Mouse (Mus musculus) heart, embryonic 16.5 days (tissue): ENCODE measurements at regions not wholly inside any gene's neighbourhood (a gene's known extent, or its start where the extent isn't known, plus 50 kb on each side); places are given as distances from the start of the nearest gene placed in this dataset.

ENCODE experiments used
- ATAC-seq: fragments of 200-750 bp; cut with Nextera tagmentation; replicated peaks from 2 replicates; pipeline ENCODE4 v1.8.0; 2017; ENCODE audit warnings: moderate number of reproducible peaks; ENCODE audit not compliant: insufficient read depth, low FRiP score; ENCODE audit errors: extremely low read depth
- H3K27ac ChIP-seq: fragments of 300-500 bp; sonication (generic); 2 replicates; pipeline ENCODE4 v1.5.1; 2014; ENCODE audit warnings: mild to moderate bottlenecking, low read length, control low read depth, moderate library complexity
- H3K27me3 ChIP-seq: fragments of 300-500 bp; sonication (generic); 2 replicates; pipeline ENCODE4 v1.6.1; 2014; ENCODE audit warnings: low read length, mixed read lengths; ENCODE audit not compliant: control insufficient read depth, insufficient read depth
- H3K36me3 ChIP-seq: fragments of 300-500 bp; sonication (generic); 2 replicates; pipeline ENCODE4 v1.6.1; 2014; ENCODE audit not compliant: control insufficient read depth, insufficient read depth
- H3K4me1 ChIP-seq: fragments of 300-500 bp; sonication (generic); 2 replicates; pipeline ENCODE4 v1.6.1; 2014; ENCODE audit warnings: low read length, mixed read lengths; ENCODE audit not compliant: control insufficient read depth, insufficient read depth
- H3K4me2 ChIP-seq: fragments of 300-500 bp; sonication (generic); 2 replicates; pipeline ENCODE4 v1.6.1; 2014; ENCODE audit warnings: low read depth, mild to moderate bottlenecking, control low read depth, low read length
- H3K4me3 ChIP-seq: fragments of 300-500 bp; sonication (generic); 2 replicates; pipeline ENCODE4 v1.5.1; 2014; ENCODE audit warnings: mild to moderate bottlenecking, control low read depth, low read length
- H3K9ac ChIP-seq: fragments of 300-500 bp; sonication (generic); 2 replicates; pipeline ENCODE4 v1.6.1; 2014; ENCODE audit warnings: low read length, control low read depth
- H3K9me3 ChIP-seq: fragments of 300-500 bp; sonication (generic); replicated peaks from 2 replicates; pipeline ENCODE4 v1.6.1; 2016; ENCODE audit warnings: low read length; ENCODE audit not compliant: control insufficient read depth
- WGBS: fragments of 180-500 bp; shearing (Covaris S2); extraction: QIAGEN DNeasy Blood & Tissue Kit; methylation state at CpG from one replicate; pipeline ENCODE4 v1.1.7; 2014; 5-methylcytosine and 5-hydroxymethylcytosine counted together

- Histone ChIP-seq H3K9ac (peak overlapping the region; percentile 48; the same call in 1 of the 2 replicates), H3K36me3 (no peaks in the 10 kb centered on the region), H3K4me3 (peak overlapping the region; percentile 46), H3K4me1 (peaks cover 8% of the 10 kb centered on the region), H3K27me3 (0 out of 2 replicates have a peak, but pooled peaks cover 2% of the 10 kb centered on the region), H3K4me2 (peak overlapping the region; percentile 65), H3K9me3 (no peaks in the 10 kb centered on the region), H3K27ac (peak overlapping the region; percentile 55)
- ATAC-seq = peak; percentile 45; the same call in 1 of the 2 replicates
- 16% methylated on average over 19 of the region's 19 CpGs for WGBS
Measured at GRCm38 (mm10) chr1:51697265-51698192, 218.3 kb downstream of the Myo1b start.

- no peaks in the 10 kb centered on the region for H3K9me3 ChIP-seq
- no peaks in the 10 kb centered on the region for H3K36me3 ChIP-seq
- no peak overlapping the region for H3K27ac ChIP-seq
- 0 out of 2 replicates have a peak, but pooled peaks cover 2% of the 10 kb centered on the region for H3K27me3 ChIP-seq
- WGBS = 70% methylated on average over 2 of the region's 2 CpGs
- H3K4me1 ChIP-seq = peaks cover 8% of the 10 kb centered on the region
- H3K9ac ChIP-seq = no peak overlapping the region
- H3K4me2 ChIP-seq = no peak overlapping the region
- H3K4me3 ChIP-seq = no peak overlapping the region
- no peak for ATAC-seq
Measured at GRCm38 (mm10) chr1:51696471-51696870, 218.2 kb upstream of the Nabp1 start.

- H3K9ac ChIP-seq = no peak overlapping the region
- WGBS = 90% methylated on average over 10 of the region's 10 CpGs
- no peaks in the 10 kb centered on the region for H3K27me3 ChIP-seq
- H3K4me3 ChIP-seq = no peak overlapping the region
- peaks cover 3% of the 10 kb centered on the region; the same call in 1 of the 2 replicates for H3K4me1 ChIP-seq
- H3K36me3 ChIP-seq = no peaks in the 10 kb centered on the region
- H3K27ac ChIP-seq = no peak overlapping the region
- no peaks in the 10 kb centered on the region for H3K9me3 ChIP-seq
- no peak for ATAC-seq
- no peak overlapping the region for H3K4me2 ChIP-seq
Measured at GRCm38 (mm10) chr1:51690878-51691277, 212.7 kb upstream of the Nabp1 start.

DNA sequence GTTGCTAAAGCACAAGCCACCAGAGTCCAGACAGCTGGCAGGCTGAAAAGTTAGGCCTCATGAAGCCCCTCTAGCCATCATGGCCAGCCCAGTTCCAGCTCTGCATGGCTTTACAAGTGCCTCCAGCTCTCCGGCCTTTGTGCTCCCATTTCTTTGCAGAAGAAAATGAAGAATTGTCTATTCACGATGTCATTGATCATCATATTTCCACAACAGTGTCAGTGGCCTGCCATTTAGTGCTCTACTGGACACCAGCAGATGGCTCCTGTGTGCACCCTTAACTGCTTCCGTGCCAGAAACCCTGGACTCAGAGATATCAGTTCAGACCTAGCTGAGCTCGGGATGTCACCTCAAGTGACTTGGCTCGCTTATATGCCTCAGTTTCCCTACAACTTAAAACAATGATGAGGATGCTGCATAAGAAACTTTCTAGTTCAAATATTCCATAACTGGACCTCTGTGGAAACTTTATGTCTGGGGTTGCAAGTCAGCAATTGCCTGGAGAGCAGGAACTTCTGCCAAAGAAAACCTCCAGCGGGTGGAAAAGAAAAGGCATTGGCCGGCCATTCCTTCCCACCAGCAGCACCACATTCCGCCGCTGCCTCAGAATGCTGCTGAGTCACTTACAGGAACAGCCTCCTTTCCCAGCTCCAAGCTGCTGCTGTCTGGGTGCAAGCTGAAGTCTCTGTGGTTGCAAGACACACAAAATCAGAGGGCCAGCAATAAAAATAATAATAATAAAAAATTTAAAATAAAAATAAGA is 211.4 kb upstream of the Nabp1 start:
- Histone ChIP-seq H3K4me3 (no peak overlapping the region), H3K9ac (no peak overlapping the region), H3K4me2 (no peak overlapping the region), H3K27ac (no peak overlapping the region), H3K9me3 (no peaks in the 10 kb centered on the region), H3K36me3 (no peaks in the 10 kb centered on the region), H3K4me1 (peaks cover 3% of the 10 kb centered on the region; the same call in 1 of the 2 replicates), H3K27me3 (no peaks in the 10 kb centered on the region)
- WGBS = 40% methylated on average over 9 of the region's 9 CpGs
- peak; percentile 37; the same call in 1 of the 2 replicates for ATAC-seq

- 80% methylated on average over 5 of the region's 5 CpGs for WGBS
- H3K9me3 ChIP-seq = no peaks in the 10 kb centered on the region
- H3K4me2 ChIP-seq = no peak overlapping the region
- no peak for ATAC-seq
- no peaks in the 10 kb centered on the region for H3K27me3 ChIP-seq
- H3K27ac ChIP-seq = no peak overlapping the region
- H3K4me3 ChIP-seq = no peak overlapping the region
- peaks cover 3% of the 10 kb centered on the region; the same call in 1 of the 2 replicates for H3K4me1 ChIP-seq
- no peak overlapping the region for H3K9ac ChIP-seq
- no peaks in the 10 kb centered on the region for H3K36me3 ChIP-seq
Measured at GRCm38 (mm10) chr1:51688946-51689345, 210.7 kb upstream of the Nabp1 start.

GRCm38 (mm10) chr1:51688224-51688545 is 210.0 kb upstream of the Nabp1 start:
- no peak overlapping the region for H3K27ac ChIP-seq
- no peak for ATAC-seq
- H3K4me3 ChIP-seq = no peak overlapping the region
- H3K27me3 ChIP-seq = no peaks in the 10 kb centered on the region
- H3K36me3 ChIP-seq = no peaks in the 10 kb centered on the region
- peaks cover 3% of the 10 kb centered on the region; the same call in 1 of the 2 replicates for H3K4me1 ChIP-seq
- H3K9me3 ChIP-seq = no peaks in the 10 kb centered on the region
- no peak overlapping the region for H3K9ac ChIP-seq
- WGBS = 54% methylated on average over 1 of the region's 1 CpGs
- no peak overlapping the region for H3K4me2 ChIP-seq

DNA sequence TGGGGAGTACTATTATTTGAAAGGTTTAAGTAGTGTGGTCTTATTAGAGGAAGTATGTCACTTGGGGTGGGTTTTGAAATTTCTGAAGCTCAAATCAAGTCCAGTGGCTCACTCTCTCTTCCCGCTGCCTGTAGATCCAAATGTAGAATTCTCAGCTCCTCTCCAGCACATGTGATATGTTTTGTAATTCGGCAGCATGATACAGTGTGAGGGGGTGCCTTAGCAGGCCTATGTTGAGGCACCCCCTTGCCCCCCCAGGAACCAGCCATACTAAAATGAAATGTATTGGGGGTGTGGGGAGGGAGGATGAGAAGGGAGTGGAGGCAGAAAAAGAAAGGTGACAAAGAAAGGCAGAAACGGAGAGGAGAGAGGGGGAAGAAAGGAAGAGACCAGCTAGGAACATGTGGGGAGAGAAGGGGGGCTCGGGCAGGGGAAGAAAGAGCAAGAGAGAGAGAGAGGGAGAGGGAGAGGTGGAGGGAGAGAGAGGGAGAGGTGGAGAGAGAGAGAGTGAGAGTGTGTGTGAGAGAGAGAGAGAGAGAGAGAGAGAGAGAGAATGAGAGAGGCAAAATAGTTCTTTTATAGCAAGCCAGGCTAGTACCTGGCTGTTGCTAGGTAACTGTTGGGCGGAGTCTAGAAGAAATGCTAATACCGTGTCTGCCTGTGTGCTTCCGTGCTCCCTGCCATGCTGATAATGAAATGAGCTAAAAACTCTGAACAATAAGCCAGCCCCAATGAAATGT is 209.4 kb upstream of the Nabp1 start:
- no peaks in the 10 kb centered on the region for H3K9me3 ChIP-seq
- H3K4me1 ChIP-seq = peaks cover 3% of the 10 kb centered on the region; the same call in 1 of the 2 replicates
- H3K4me2 ChIP-seq = no peak overlapping the region
- no peak for ATAC-seq
- H3K36me3 ChIP-seq = no peaks in the 10 kb centered on the region
- WGBS = 47% methylated on average over 7 of the region's 7 CpGs
- H3K27me3 ChIP-seq = no peaks in the 10 kb centered on the region
- H3K9ac ChIP-seq = no peak overlapping the region
- H3K4me3 ChIP-seq = no peak overlapping the region
- no peak overlapping the region for H3K27ac ChIP-seq

GRCm38 (mm10) chr1:51686759-51687158 is 208.5 kb upstream of the Nabp1 start:
- no peaks in the 10 kb centered on the region for H3K9me3 ChIP-seq
- no peak overlapping the region for H3K27ac ChIP-seq
- H3K27me3 ChIP-seq = no peaks in the 10 kb centered on the region
- 71% methylated on average over 3 of the region's 3 CpGs for WGBS
- peaks cover 3% of the 10 kb centered on the region; the same call in 1 of the 2 replicates for H3K4me1 ChIP-seq
- no peak overlapping the region for H3K4me2 ChIP-seq
- no peak overlapping the region for H3K9ac ChIP-seq
- H3K4me3 ChIP-seq = no peak overlapping the region
- ATAC-seq = no peak
- H3K36me3 ChIP-seq = no peaks in the 10 kb centered on the region
